Mouse (Mus musculus) intestine, embryonic 14.5 days (tissue): ENCODE results near the gene Mis18a. TPM values are rescaled to one million over a fixed set of nuclear protein-coding genes. Genes with fewer than 3 reads are reported as not detected.
A peak's percentile ranks its signal among the peaks of the same experiment; 100 is the strongest.

ENCODE experiments used
- ATAC-seq: fragments of 200-750 bp; cut with Nextera tagmentation; replicated peaks from 2 replicates; pipeline ENCODE4 v1.8.0; 2017; ENCODE audit warnings: low read depth, moderate number of reproducible peaks, moderate TSS enrichment, moderate library complexity; ENCODE audit not compliant: low FRiP score, low TSS enrichment
- DNase-seq: peaks from one replicate; pipeline ENCODE4 v3.0.0-alpha.2; 2018; ENCODE audit warnings: low spot score
- H3K27ac ChIP-seq: fragments of 300-500 bp; sonication (generic); 2 replicates; pipeline ENCODE4 v1.5.1; 2014; ENCODE audit warnings: low read depth, mild to moderate bottlenecking, control low read depth
- H3K27me3 ChIP-seq: fragments of 300-500 bp; sonication (generic); replicated peaks from 2 replicates; pipeline ENCODE4 v1.6.1; 2014; ENCODE audit warnings: low read length, control low read depth; ENCODE audit not compliant: control insufficient read depth, insufficient read depth
- H3K36me3 ChIP-seq: fragments of 300-500 bp; sonication (generic); 2 replicates; pipeline ENCODE4 v1.6.1; 2014; ENCODE audit warnings: low read length, control low read depth; ENCODE audit not compliant: control insufficient read depth, insufficient read depth
- H3K4me1 ChIP-seq: fragments of 300-500 bp; sonication (generic); replicated peaks from 2 replicates; pipeline ENCODE4 v1.6.1; 2014; ENCODE audit warnings: low read length, control low read depth, mixed read lengths; ENCODE audit not compliant: control insufficient read depth, insufficient read depth
- H3K4me2 ChIP-seq: fragments of 300-500 bp; sonication (generic); 2 replicates; pipeline ENCODE4 v1.6.1; 2014; ENCODE audit warnings: low read length
- H3K4me3 ChIP-seq: fragments of 300-500 bp; sonication (generic); 2 replicates; pipeline ENCODE4 v1.5.1; 2014; ENCODE audit warnings: low read depth, low read length, control low read depth, mixed read lengths
- H3K9ac ChIP-seq: fragments of 300-500 bp; sonication (generic); 2 replicates; pipeline ENCODE4 v1.6.1; 2014; ENCODE audit warnings: mild to moderate bottlenecking, low read length
- H3K9me3 ChIP-seq: fragments of 300-500 bp; sonication (generic); 2 replicates; pipeline ENCODE4 v1.6.1; 2016; ENCODE audit warnings: low read length, control low read depth; ENCODE audit not compliant: control insufficient read depth
- WGBS: fragments of 180-500 bp; shearing (Covaris S2); extraction: QIAGEN DNeasy Blood & Tissue Kit; methylation state at CpG from one replicate; pipeline ENCODE4 v1.1.7; 2014; 5-methylcytosine and 5-hydroxymethylcytosine counted together
- polyA plus RNA-seq: library from polyadenylated mRNA; unstranded; fragments of >200 nt; fragmentation: Nextera tagmentation; extraction: Ambion mirVana; gene quantifications from 2 replicates; pipeline ENCODE4 v1.2.1, GENCODE M21; 2014

The Mis18a gene
- polyA plus RNA-seq, 1 experiment from 2014 or later, result 66.1 TPM

DNA sequence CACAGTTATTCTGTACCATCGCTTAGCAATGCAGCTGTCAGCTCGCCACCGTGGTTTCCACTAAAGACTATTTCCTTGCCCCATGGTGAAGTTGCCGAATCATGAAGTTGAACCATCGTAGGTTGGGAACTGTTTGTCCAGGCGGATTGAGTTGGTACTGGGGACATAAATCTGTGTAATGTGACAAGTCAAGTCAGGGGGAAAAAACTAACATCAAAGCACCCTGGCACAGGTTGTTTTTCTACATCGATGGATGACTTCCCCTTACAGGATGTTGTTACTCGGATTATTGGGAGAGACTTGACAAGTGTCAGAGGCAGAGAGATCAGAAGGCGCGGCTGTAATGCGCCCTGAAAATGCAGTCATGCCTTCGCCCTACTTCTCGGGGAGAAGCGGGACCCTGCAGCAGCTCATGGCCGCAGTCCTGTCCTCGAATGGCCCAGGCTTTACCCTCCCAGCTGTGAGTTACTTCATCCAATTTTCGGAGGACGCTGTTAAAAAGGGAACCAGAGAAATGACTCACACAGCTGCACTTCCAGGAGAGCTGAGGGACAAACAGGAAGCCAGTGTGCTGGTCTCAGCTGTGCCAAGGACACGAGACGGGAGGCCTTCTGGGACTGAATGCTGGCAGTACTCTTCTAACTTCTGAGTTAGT is 50.2 kb downstream of the Mis18a start:
- no peak for ATAC-seq

DNA sequence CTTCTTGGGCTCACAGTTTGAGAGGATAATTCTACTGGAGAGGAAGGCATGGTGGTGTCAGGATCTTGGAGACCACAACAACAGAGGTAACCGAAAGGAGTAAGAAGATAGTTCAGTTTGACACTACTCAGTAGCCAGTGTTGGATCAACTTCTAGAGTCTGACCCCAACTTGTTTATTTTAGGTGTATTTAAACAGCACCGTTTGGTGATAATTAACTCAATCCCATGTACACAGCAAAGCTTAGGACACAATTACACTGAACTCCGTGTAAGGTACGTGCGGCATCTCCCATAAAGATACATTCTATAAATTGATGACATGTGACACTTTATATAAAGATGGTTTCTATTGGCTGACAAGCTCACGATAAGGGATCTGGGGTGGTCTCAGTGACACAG is 52.6 kb downstream of the Mis18a start:
- H3K36me3 ChIP-seq, result no peaks in the 10 kb centered on the region
- H3K9me3 ChIP-seq, result no peaks in the 10 kb centered on the region
- ATAC-seq, result no peak
- H3K27me3 ChIP-seq, result no peaks in the 10 kb centered on the region
- no peak overlapping the region for H3K4me3 ChIP-seq
- H3K4me2 ChIP-seq, result no peak overlapping the region
- H3K9ac ChIP-seq, result no peak overlapping the region
- no peaks in the 10 kb centered on the region for H3K4me1 ChIP-seq
- H3K27ac ChIP-seq, result no peak overlapping the region
- DNase-seq, result no peak
- WGBS, result 87% methylated on average over 6 of the region's 6 CpGs

More for the DNA sequence above, 50.2 kb downstream of the Mis18a start:
- Histone ChIP-seq H3K4me1 (no peaks in the 10 kb centered on the region), H3K27me3 (no peaks in the 10 kb centered on the region), H3K9me3 (no peaks in the 10 kb centered on the region), H3K4me3 (no peak overlapping the region), H3K9ac (no peak overlapping the region), H3K4me2 (peak overlapping the region; percentile 4; the same call in 1 of the 2 replicates), H3K27ac (no peak overlapping the region), H3K36me3 (no peaks in the 10 kb centered on the region)
- WGBS, result 66% methylated on average over 20 of the region's 20 CpGs
- no peak for DNase-seq

DNA sequence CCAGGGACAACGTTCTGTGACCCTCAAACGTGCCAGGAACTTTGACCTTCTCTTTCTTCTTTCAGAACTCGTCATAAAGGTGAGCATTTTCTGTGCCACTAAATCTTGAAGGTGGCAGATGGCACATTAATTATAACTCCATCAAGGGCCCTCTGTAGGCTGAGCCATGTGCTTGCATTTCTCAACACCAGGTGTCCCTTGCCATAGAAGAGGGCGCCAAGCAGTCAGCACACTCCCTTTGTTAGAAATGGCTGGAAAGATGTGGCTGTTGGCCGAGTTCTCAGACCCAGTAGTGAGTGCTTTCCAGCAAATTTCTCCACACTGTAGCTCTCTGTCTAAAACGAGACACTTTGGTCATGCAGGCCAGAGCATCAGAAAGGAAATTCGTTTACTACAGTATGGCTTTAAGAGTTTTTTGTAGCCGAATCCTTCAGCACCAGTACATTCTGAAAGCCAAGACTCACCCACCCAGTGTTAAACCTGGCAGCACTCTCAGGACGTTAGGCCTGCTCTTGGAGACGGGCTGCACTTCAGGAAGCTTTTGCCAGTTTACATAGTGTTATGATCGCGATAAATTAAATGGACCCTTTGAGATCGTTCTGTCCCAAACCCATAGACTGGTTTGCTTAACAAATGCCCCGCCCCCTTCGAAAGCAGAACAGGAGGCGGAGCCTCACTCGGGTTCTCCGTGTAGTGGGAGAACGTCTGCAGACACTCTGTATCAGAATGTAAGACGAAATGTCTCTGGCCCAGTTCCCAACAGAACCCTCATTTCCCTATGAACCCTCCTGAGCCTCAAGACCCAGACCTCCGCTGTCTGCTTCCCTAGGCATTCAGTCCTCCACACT is 53.5 kb downstream of the Mis18a start:
- no peaks in the 10 kb centered on the region for H3K27me3 ChIP-seq
- no peak overlapping the region for H3K4me3 ChIP-seq
- H3K36me3 ChIP-seq, result no peaks in the 10 kb centered on the region
- H3K4me2 ChIP-seq, result no peak overlapping the region
- WGBS, result 77% methylated on average over 21 of the region's 21 CpGs
- H3K9ac ChIP-seq, result no peak overlapping the region
- no peaks in the 10 kb centered on the region for H3K9me3 ChIP-seq
- ATAC-seq (no peak), DNase-seq (no peak)
- no peak overlapping the region for H3K27ac ChIP-seq
- no peaks in the 10 kb centered on the region for H3K4me1 ChIP-seq

Other genes with a start within 250 kb of the Mis18a start
- gene Mrap, start 10.8 kb upstream of the Mis18a start, polyA plus RNA-seq, result 0.19 TPM in 1 of 2 replicates, not detected in the other
- gene Urb1, start 83.0 kb upstream of the Mis18a start, polyA plus RNA-seq, result 12.4 and 12.7 TPM in 2 replicates
- gene Eva1c, start 99.3 kb upstream of the Mis18a start, polyA plus RNA-seq, result 0.62 and 0.74 TPM in 2 replicates
- gene Cfap298, start 207.7 kb upstream of the Mis18a start, polyA plus RNA-seq, result 35.7 and 38.4 TPM in 2 replicates